Mouse (Mus musculus) 416B (cell line): ENCODE measurements around the gene Irak3.

Experiments used
- DNase-seq: peaks from one replicate; pipeline ENCODE4 v3.0.0; 2011; ENCODE audit warnings: low read depth

The Irak3 gene

DNA sequence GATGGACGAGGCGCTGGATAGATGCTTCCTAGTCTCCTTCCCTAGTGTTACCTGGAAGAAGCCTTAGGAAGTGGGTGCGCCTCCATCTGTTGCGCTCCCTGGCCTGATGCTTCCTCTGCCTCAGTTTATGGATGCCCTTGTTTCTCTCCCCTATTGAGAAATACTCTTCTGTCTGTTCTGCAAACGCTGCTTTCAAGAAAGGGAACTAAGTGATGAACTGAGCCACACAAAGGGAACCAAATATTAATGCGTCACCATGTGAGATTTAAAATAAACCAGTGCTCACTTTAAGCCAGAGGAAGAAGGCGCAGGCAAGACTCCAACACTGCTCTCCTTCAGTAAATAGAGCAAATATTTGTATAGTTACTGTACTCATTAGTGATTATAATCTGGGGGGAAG lies 38.4 kb downstream of the Irak3 start:
- peak; percentile 32 for DNase-seq

DNA sequence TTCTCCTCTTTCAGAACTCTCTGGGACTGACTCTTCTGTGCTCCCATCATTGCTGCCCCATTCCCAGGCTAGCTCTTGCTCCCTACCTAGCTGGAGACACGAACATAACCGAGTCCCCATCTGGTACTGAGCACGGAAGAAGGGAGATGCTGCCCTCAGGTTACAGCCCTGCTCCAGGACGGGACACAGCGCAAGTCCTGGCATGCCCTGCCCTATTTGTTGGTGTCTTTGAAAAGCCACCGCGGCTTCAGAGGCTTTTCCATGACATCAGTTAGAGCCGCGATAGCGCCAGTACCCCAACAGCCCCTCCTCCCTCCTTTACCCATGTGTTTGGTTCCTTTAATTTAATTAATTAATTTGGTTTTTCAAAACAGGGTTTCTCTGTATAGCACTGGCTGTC lies 39.1 kb downstream of the Irak3 start:
- DNase-seq = no peak

DNA sequence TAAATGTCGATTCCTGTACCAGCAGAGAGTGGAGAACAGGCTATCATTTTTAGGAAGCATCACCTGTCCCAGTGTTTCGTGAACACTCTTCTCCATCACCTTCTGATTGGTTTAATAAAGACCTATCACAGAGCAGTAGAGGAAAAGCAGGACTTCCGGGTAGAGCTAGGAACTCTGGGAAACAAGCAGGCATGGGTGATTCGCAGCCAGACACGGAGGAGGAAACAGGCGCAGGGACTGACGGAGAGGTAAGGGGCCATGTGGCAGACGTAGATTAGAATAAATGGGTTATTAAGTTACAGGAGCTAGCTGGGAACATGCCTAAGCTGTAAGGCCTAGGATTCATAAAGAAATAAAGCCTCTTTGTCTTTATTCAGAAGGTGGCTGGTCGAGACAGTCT lies 41.4 kb downstream of the Irak3 start:
- no peak for DNase-seq

DNA sequence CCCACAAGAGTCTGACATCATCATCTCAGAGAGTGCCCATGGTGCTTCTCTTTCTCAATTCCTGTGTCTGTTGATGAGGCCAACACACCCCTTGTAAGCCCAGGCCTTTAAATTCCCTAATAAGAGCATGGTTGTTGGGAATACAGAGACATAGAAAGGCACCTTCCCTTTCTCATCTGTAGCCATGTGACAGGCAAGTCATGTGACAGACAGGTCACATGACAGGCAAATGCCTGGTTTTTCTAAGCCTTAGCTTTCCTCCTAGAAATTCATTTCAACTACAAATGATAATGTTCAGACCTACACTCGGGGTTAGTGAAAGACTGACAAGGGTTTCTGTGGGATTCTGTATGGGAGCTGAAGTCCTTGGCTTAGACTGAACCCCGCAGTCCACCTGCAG lies 48.0 kb downstream of the Irak3 start:
- DNase-seq = no peak

DNA sequence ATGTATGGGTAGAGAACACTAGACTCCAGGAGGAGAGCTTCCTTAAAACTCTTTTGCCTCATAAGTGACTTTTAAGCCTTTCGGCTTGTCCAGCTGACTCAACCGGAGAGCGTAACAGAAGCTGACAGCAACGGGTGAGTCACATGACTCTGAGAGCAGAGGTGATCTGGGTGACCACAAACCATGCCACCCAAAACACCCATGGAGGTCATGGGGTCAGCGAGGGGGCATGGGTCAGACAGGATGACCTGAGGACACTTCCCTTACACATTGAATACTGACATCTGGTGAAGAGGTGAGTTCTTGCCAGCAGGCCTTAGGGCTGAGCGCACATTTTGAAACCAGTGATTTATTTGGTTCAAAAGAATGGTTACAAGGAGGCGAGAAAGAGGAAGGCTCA lies 50.3 kb downstream of the Irak3 start:
- peak; percentile 20 for DNase-seq

DNA sequence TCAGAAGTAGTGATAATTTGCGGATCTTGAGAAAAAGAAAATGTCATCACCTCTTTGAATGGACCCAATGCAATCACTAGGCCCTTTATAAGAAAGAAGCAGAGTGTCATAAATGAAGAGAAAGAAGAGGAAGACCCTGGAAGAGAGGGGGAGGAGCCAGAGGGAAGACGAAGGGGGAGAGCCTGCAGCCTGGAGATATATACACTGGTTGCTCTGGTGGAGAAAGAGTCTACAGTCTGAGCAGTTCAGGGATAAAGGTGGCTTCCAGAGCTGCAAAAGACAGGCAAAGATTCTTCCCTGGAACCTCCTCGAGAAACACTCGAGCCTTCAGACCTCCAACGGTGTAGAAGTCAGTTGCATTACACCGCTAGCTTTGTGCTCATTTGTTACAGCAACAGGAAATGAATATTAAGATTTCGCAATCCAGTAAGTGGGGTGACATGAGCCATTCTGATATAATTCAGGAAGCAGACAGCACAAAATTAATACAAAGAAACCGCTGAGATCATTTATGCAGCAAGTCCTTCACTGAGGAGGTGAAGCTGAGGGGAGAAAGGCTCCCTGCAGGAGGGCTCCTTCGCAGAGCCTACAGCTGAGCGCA lies 60.9 kb downstream of the Irak3 start:
- peak; percentile 93 for DNase-seq

DNA sequence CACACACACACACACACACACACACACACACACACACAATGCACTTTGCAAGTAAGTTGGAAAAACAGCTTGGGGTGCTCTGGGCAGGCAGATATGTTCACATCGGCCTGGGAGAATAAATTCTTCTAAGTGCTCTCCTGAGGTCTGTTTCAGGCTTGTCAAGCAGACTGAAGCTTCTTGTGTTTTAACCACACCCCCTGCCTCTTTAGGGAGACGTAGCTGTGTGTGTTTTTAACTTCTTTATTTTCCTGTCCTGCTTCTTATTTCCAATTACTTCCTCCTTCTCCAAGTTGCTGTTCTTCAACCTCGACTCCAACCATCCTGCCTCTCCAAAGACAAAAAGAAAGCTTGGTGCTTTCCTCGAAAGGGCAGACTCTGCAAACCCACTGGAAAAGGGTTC lies 61.7 kb downstream of the Irak3 start:
- peak; percentile 57 for DNase-seq

DNA sequence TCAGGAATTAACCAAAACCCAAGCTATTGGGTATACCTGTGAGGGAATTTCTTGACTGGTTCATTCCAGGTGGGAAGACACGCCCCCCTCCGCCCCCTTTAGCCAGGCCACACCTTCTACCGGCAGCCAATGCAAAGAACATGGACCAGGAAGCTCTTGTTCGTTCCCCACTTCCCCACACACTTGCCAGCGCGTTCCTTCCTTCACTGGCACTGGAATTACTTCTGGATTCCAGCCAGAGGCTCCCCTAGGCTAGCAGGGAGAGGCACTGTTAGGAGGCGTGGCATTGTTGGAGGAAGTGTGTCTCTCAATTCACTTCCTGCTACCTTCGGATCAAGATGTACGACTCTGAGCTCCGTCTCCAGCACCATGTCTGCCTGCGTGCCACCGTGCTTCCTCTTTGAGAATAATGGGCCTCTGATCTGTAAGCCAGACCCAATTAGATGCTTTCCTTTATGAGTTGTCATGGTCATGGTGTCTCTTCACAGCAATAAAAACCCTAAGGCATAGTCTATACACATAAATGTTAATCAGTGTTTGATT lies 65.8 kb downstream of the Irak3 start:
- peak; percentile 21 for DNase-seq

DNA sequence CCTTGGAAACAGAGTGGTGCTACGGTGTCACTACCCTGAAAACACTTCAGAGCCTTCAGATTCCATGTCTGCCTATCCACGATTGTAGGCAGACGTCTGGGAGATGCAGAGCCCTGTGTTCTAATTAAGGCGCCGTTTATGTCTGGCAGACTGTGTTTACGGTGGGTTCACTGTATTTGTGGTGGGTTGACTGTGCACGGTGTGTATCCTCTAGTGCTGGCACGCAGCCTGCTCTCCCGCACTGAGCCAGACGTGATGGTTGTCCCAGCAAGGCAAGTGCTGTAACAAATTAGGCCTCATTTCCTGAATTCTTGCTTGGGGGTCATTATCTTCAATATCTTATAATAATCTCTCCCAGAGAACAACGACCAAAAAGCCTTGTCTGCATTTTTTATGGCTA lies 68.2 kb downstream of the Irak3 start:
- DNase-seq = no peak

DNA sequence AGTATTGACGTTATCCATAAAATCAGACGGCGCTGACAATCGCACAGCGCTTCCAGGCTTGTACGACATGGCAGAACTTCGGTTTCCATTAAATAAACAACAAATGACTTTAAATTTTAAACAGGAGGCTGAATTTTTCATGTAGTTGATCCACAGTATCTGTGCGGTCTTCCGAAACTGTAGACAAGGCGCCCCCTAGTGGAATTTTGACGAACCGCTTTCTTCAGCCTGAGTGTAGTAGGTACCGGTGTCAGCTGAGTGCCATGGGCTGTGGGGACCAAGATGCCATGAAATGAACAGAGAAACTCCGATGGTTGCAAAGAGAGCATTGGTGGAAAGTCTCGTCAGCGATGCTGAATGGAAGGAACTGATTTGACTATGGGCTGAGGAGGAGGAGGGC lies 71.3 kb downstream of the Irak3 start:
- peak; percentile 78 for DNase-seq

DNA sequence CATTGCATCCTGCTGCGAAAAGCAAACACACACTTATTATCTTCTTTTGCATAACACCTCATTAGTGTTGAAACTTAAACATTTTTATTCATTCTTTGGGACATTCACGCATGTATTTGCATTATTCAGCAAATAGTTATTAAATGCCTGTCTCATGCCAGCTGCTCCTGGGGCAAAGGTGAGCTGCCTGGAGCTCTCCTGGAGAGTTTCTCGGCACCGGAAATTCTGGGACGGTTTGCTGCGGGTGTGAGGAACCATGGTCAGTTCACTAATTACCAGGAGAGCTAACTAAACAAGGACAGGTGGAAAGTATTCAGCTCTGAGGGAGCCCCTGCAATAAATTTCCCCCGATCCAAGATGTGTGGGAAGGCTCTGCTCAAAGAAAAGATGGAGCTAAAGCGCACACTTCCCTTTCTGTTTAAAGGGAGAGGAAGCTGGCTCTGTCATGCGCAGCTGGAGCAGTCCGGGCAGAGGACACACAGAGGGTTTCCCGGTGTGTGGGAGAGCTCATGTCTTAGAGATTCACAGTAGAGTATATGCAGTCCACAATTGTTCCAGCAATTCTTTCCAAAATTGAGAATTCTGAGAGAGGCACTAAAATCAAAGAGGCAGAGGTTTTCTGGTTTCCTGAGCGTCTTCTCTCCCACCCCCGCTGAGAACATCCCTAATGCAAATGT lies 73.2 kb downstream of the Irak3 start:
- no peak for DNase-seq

DNA sequence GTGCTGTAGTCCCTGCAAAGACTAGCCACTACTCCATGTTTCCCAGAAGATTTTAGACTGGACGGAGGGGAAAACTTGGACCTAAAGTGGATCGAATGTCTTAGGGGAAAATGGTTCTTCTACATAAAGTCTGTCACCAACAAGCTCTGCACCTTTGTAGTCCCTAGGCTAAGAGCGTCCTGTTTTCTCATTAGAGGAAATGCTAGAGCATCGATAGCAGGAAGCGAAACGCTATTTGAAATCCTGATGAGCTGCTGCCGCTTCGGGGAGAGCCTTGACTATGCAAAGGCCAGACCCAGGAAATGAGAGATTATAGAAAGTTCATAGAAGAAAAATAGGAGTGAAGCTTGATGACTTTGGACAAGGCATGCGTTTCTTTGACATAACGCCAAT lies 76.5 kb downstream of the Irak3 start:
- no peak for DNase-seq

DNA sequence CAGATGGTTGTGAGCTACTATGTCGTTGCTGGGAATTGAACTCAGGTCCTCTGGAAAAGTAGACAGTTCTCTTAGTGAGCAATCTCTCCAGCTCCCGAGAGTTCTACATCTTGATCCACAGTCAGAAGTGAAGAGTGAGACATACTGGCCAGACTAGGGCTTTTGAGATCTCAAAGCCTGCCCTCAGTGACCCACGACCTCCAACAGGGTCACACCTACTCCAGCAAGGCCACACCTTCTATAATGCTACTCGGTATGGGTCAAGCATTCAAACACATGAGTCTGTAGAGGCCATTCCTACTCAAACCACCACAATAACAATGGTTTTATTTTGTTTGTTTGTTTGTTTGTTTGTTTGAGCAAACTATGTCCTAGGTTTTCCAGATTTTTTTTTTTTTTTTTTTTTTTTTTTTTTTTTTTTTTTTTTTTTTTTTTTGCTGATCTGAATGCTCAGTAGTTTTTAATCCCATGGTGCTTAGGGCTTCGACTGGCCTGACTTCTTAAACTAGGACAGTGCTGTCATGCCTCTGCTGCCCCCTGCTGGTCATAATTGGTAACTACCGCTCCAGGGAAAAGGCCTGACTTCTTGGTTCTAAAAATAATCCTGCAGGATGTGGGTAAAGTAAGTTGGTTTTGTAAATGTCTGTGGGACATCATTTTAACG lies 77.0 kb downstream of the Irak3 start:
- peak; percentile 94 for DNase-seq

DNA sequence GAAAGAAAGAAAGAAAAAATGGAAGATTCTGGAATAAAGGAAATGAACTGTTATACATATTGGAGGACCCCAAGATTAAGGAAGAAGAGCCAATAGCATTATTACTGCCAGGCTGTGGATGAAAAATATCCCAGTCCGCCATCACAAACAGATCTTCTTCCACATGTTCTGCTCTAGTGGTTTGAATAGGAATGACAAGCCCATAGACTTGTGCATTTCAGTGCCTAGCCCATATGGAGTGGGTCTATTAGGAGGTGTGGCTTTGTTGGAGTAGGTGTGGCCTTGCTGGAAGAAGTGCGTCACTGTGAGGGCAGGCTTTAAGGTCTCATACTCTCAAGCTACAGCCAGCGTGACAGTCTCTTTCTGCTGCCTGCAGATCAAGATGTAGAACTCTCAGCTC lies 78.2 kb downstream of the Irak3 start:
- peak; percentile 46 for DNase-seq

DNA sequence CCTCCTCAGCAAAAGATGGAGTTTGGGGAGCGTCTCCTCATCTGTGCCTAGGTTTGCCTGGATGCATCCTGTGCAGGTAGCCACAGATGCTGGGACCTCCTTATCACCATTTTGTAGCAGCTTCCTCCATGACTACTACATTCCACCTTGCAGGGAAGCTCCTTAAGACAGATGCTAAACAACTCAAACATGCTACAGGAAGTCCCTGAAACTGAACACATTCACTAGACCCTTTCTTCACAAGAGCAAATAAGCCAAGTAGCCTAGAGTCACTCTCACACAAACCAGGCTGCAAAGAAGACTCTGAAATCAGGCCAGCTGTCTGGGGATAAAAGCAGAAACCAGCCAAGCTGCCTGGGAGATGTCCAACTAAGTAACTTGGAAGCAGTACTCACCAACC lies 86.7 kb downstream of the Irak3 start:
- DNase-seq = no peak

DNA sequence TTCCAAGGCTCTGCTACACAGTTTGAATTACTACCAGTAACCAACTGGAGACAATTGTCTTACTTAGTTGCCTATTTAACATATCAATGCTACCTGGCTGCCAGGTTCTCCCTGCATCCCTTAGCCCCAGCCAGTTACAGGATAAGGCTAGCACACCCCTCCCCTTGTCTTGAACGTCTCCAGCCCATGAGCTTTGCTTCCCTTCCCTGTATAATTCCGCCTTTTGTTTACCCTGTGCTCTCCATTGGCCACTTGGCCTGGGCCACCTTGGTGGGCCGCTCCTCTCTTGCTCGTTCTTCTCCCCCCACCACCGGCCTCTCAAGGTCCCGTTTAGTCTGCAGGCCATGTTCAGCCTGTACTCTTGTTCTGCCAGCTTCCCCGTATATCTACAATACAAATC lies 87.4 kb downstream of the Irak3 start:
- DNase-seq = no peak

DNA sequence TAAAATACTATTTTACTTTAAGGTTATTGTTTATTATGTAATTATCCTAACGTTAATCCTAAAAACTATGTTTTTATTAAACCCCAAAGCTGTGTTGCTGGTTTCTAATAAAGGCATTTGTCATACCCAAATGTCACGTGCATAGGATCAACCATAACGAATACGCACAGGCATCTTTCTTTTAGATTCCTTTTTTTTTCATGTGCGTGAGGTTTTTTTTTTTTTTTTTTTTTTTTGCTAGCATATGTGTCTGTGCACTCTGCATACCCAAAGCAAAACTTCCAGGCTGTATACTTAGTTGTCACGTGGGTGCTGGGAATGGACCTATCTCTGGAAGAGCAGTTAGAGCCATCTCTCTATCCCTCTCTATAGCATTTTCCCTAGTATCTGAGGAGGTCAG lies 88.0 kb downstream of the Irak3 start:
- no peak for DNase-seq

DNA sequence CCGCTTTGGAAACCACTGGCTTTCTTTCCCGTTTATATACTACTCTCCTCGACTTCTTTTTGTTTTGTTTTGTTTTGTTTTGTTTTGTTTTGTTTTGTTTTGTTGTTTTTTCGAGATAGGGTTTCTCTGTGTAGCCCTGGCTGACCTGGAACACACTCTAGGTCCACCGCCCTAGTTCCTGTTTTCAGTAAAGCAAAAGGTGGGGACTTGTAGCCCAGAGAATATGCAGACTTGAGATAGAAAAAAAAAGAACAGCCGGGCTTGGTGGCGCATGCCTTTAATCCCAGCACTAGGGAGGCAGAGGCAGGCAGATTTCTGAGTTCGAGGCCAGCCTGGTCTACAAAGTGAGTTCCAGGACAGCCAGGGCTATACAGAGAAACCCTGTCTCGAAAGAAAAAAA lies 88.4 kb downstream of the Irak3 start:
- peak; percentile 68 for DNase-seq

DNA sequence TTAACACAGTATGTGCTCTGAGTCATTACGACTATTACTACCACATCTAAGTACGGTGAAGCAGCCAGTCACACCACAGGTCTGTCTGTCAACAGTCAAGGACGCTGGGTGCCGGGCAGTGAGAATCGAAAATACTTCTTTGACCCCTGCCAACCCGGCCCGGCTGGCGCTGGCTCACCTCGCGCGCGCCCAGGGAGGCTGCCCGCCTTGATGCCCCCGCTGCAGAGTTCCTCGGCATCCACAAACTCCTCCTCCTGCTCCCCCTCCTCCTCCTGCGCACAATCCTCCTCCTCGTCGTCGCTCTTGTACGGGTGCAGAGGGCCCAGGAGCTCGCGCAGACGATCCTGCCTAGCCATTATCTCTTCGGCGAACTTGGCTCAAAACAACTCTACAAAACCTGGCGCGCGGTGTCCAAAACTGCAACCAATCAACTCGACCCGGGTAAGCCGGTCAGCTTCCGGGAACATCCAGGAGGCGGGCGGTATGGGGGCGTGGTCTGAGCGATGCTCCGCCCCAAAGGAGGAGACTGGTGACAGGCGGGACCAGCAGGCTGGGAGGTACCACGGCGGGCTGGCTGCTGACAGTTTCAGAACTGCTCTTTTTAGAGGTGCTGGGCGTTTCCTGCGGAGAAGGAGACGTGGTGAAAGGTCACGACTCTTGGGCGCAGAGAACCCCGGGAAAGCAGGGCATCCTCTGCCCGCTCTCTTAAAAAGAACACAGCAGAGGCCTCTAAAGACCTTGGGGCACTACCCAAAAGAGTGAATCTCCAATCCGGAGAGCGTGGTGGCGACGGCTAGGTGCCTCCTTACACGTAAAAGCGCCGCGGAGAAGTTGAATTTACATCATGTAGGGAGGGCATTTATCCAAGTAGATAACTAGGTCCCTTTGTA lies 89.2 kb downstream of the Irak3 start, which contains the start of gene Helb:
Gene Helb (minus strand): TSS at position 481 of the 890 bp plus-strand sequence.
- peak; percentile 99 for DNase-seq

DNA sequence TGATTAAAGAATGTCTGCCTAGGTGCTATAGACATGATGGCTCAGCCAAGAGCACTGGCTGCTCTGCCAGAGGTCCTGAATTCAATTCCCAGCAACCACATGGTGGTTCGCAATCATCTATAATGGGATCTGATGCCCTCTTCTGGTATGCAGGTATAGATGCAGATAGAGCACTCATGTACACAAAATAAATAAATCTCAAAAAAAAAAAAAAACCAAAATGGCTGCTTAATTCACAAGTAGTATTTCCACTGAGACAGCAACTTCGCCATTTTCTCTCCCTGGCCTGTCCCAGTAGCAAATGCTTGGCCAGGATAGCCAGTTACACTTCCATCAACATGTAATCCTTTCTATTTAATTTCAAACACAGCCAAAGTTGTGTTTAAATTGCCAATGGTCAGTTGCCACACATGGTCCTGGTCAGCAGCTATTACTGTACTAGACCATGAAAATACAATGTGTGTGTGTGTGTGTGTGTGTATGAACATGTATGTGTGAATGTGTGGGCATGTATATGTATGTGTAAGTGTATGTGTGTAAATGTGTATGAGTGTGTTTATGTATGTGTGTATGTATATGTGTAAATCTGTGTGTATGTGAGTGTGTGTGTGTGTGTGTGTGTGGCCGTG lies 90.1 kb downstream of the Irak3 start:
- peak; percentile 59 for DNase-seq

DNA sequence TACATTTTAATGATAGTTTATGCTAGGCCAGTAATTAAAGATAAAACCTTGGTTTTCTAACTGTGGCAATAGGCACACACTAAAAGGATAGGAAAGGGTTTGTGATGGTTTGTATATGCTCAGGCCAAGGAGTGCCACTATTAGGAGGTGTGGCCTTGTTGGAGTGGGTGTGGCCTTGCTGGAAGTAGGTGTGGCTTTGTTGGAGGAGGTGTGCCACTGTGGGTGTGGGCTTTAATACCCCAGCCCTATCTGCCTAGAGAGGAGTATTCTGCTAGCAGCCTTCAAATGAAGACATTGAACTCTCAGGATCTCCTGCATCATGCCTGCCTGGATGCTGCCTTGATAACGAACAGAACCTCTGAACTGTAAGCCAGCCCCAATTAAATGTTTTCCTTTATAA lies 101.1 kb downstream of the Irak3 start:
- DNase-seq = no peak

DNA sequence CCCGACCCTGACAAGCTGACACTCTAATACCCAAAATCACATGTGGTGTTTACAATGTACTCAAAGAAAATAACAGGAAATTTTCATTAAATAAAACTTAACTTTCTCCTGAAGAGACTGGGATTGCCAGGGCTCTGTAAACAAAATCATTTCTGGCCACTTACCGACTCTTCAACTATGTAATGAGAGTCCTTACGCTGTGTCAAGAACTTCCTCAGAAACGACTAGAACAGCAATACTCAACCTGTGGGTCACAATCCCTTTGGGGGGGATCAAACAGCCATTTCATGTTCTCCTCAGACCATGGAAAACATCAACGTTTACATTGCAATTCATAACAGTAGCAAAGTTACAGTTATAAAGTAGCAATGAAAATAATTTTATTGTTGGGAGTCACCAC lies 104.4 kb downstream of the Irak3 start:
- no peak for DNase-seq
